Mouse (Mus musculus): ENCODE measurements at regions not wholly inside any gene's neighbourhood (a gene's known extent, or its start where the extent isn't known, plus 50 kb on each side); places are given as distances from the start of the nearest gene placed in this dataset.

DNA sequence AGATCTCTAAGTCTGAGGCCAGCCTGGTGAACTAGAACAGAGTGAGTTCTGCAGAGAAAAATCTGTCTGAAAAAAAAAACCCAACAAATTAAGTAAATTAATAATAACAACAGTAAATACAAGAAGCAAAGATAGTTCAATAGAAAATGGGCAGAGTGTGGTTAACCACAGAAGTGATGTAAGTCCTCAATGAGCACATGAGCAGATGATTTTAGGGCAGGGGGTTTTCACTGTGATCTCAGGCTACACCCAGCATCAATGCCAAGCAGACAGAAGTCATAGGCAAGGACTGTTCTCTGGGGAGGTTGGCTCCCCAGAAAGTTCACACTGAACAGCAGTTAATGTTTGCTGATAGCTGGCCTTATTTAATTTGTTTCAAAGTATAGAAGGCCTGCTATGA, 88.1 kb upstream of the Fut8 start:
- DNase-seq, result no peak
- Histone ChIP-seq H3K4me3 (replicated peaks; ENCODE audit: extremely low read depth, low read depth, low read length) (no peak overlapping the region), H3K4me1 (ENCODE audit: control insufficient read depth, insufficient read depth, low read length) (no peaks in the 10 kb centered on the region; the same call in 1 of the 2 replicates)
- no peak for TF ChIP-seq POLR2A (IDR thresholded peaks at IDR 0.05; ENCODE audit: borderline replicate concordance, extremely low read depth, low read depth, low read length)
- no peak for TF ChIP-seq CTCF (IDR thresholded peaks at IDR 0.05; ENCODE audit: insufficient read depth, low read length)

DNA sequence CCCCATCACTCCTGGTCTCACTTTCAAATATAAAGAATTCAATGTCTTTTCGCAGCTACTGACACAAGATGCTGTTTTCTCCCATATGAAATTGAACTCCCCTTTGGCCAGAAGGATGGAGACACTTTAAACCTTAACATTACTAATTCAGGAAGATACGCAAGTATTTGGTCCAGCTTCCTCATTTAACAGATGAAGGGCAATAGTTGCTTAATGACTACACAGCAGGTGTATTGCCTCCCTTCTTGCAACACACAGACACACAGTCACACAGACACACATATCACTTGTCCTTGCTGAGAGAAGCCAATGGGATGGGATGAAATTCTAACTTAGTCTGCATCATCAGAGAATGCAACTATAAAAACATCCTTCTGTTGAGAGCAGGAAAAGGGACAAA, 89.8 kb upstream of the Fut8 start:
- TF ChIP-seq POLR2A (IDR thresholded peaks at IDR 0.05; ENCODE audit: borderline replicate concordance, extremely low read depth, low read depth, low read length), result no peak
- no peak for TF ChIP-seq CTCF (IDR thresholded peaks at IDR 0.05; ENCODE audit: insufficient read depth, low read length)
- 90% methylated on average over 2 of the region's 2 CpGs for WGBS

GRCm38 (mm10) chr12:77143958-77144357, 94.0 kb upstream of the Fut8 start:
- TF ChIP-seq POLR2A (IDR thresholded peaks at IDR 0.05; ENCODE audit: borderline replicate concordance, extremely low read depth, low read depth, low read length) (no peak), CTCF (IDR thresholded peaks at IDR 0.05; ENCODE audit: insufficient read depth, low read length) (no peak)
- Histone ChIP-seq H3K4me1 (ENCODE audit: control insufficient read depth, insufficient read depth, low read length) (no peaks in the 10 kb centered on the region), H3K4me3 (replicated peaks; ENCODE audit: extremely low read depth, low read depth, low read length) (no peak overlapping the region)
- WGBS, result 54% methylated on average over 3 of the region's 3 CpGs
- DNase-seq, result no peak

More for the DNA sequence above, 89.8 kb upstream of the Fut8 start:
- no peak for DNase-seq
- no peak overlapping the region for H3K4me3 ChIP-seq (replicated peaks; ENCODE audit: extremely low read depth, low read depth, low read length)
- no peaks in the 10 kb centered on the region; the same call in 1 of the 2 replicates for H3K4me1 ChIP-seq (ENCODE audit: control insufficient read depth, insufficient read depth, low read length)

- Histone ChIP-seq H3K4me1 (ENCODE audit: control insufficient read depth, insufficient read depth, low read length) (no peaks in the 10 kb centered on the region), H3K4me3 (replicated peaks; ENCODE audit: extremely low read depth, low read depth, low read length) (no peak overlapping the region)
- DNase-seq, result no peak
- TF ChIP-seq CTCF (IDR thresholded peaks at IDR 0.05; ENCODE audit: insufficient read depth, low read length), result no peak
- TF ChIP-seq POLR2A (IDR thresholded peaks at IDR 0.05; ENCODE audit: borderline replicate concordance, extremely low read depth, low read depth, low read length), result no peak
- WGBS, result 43% methylated on average over 6 of the region's 6 CpGs
Measured at GRCm38 (mm10) chr12:77143521-77143920, 94.4 kb upstream of the Fut8 start.

DNA sequence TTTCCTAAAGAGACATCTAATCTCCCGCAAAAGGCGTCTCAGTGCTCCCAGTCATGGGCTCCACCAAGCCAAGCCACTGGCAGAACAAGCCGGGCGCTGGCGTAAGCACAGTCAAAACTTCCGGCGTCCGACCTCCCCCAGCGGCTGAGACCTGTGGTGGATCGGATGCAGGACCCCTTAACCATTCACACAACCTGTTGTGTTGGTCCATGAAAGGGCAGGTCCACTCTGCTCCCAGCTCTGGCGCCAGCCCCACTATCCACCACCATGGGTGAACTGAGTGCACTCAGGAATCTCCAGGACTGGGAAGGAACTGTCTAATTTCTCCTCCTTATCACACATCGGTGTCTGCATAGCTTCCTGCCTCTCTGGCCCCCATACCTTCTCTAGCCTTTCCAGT, 94.8 kb upstream of the Fut8 start:
- no peak overlapping the region for H3K4me3 ChIP-seq (replicated peaks; ENCODE audit: extremely low read depth, low read depth, low read length)
- H3K4me1 ChIP-seq (ENCODE audit: control insufficient read depth, insufficient read depth, low read length), result no peaks in the 10 kb centered on the region
- DNase-seq, result no peak
- 84% methylated on average over 12 of the region's 12 CpGs for WGBS
- no peak for TF ChIP-seq POLR2A (IDR thresholded peaks at IDR 0.05; ENCODE audit: borderline replicate concordance, extremely low read depth, low read depth, low read length)
- no peak for TF ChIP-seq CTCF (IDR thresholded peaks at IDR 0.05; ENCODE audit: insufficient read depth, low read length)

- no peak for DNase-seq
- H3K4me3 ChIP-seq (replicated peaks; ENCODE audit: extremely low read depth, low read depth, low read length), result no peak overlapping the region
- TF ChIP-seq CTCF (IDR thresholded peaks at IDR 0.05; ENCODE audit: insufficient read depth, low read length), result no peak
- TF ChIP-seq POLR2A (IDR thresholded peaks at IDR 0.05; ENCODE audit: borderline replicate concordance, extremely low read depth, low read depth, low read length), result no peak
- no peaks in the 10 kb centered on the region for H3K4me1 ChIP-seq (ENCODE audit: control insufficient read depth, insufficient read depth, low read length)
- WGBS, result 85% methylated on average over 4 of the region's 4 CpGs
Measured at GRCm38 (mm10) chr12:77142224-77142623, 95.7 kb upstream of the Fut8 start.

DNA sequence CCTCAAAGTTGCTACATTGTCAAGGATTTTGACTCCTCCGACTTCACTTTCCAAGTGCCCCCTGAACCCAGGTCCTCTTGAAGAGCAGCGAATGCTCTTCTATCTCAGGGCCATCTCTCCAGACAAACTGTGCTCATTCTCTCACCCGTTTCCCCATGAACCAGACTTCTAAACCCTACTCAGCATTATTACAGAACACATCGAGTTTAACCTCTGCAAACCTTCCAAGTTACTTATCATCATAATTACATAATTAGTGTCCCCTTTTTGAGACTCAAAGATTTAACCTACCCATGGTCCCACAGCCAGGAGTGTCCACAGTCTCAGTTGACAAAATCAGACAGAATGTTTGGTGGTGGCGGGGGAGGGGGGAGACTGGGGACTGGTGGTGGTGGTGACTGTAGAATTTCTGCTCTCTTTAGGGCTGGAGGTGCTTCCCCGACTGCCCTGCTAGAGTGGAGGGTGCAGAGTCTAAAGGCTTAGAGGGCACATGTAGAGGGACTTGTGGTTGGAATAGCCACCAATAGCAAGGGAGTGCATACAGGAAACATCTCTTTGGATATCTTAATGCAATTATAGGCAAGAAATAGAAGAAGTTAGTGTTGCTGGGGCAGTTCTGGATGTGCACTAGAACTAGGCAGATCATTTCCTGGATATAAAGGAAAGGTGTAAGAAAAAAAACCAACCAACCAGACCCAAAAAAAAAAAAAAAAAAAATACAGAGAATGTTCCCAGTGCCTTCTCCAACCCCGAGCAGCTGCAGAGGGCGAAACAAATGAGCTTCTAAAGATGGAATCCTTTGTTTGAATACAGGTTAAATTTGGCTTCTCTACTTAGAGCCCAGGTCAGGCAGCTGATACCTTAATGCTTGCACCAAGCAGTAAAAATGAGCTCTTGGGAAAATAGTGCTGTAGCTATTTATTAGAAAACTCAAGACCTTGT, 96.4 kb upstream of the Fut8 start:
- H3K4me3 ChIP-seq (replicated peaks; ENCODE audit: extremely low read depth, low read depth, low read length), result no peak overlapping the region
- WGBS, result 71% methylated on average over 8 of the region's 8 CpGs
- H3K4me1 ChIP-seq (ENCODE audit: control insufficient read depth, insufficient read depth, low read length), result no peaks in the 10 kb centered on the region
- DNase-seq, result no peak
- TF ChIP-seq POLR2A (IDR thresholded peaks at IDR 0.05; ENCODE audit: borderline replicate concordance, extremely low read depth, low read depth, low read length), result no peak
- no peak for TF ChIP-seq CTCF (IDR thresholded peaks at IDR 0.05; ENCODE audit: insufficient read depth, low read length)

- DNase-seq, result no peak
- H3K4me3 ChIP-seq (replicated peaks; ENCODE audit: extremely low read depth, low read depth, low read length), result no peak overlapping the region
- WGBS, result 57% methylated on average over 6 of the region's 6 CpGs
- no peaks in the 10 kb centered on the region for H3K4me1 ChIP-seq (ENCODE audit: control insufficient read depth, insufficient read depth, low read length)
- TF ChIP-seq POLR2A (IDR thresholded peaks at IDR 0.05; ENCODE audit: borderline replicate concordance, extremely low read depth, low read depth, low read length), result no peak
- no peak for TF ChIP-seq CTCF (IDR thresholded peaks at IDR 0.05; ENCODE audit: insufficient read depth, low read length)
Measured at GRCm38 (mm10) chr12:77140656-77141055, 97.3 kb upstream of the Fut8 start.

DNA sequence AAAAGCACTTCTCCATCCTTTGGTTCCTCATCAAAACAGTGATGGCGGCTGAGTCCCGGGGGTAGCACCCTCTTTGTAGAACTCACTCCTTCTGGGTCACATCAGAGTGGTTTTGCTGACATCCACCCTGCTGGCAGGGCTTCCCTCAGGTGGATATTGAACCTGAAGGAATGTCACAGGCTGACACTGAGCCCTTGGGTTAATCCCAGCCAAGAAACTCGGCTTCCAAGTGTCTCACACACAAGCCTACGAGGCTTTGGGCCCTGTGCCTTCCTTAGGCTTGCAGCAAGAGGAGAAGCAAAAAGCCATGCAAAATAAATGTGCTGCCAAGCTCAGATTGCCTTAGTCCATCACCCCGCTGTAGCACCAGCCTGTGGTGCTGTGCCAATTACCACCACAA, 97.8 kb upstream of the Fut8 start:
- 59% methylated on average over 5 of the region's 5 CpGs for WGBS
- Histone ChIP-seq H3K4me1 (ENCODE audit: control insufficient read depth, insufficient read depth, low read length) (no peaks in the 10 kb centered on the region), H3K4me3 (replicated peaks; ENCODE audit: extremely low read depth, low read depth, low read length) (no peak overlapping the region)
- TF ChIP-seq CTCF (IDR thresholded peaks at IDR 0.05; ENCODE audit: insufficient read depth, low read length) (no peak), POLR2A (IDR thresholded peaks at IDR 0.05; ENCODE audit: borderline replicate concordance, extremely low read depth, low read depth, low read length) (no peak)
- DNase-seq, result no peak

DNA sequence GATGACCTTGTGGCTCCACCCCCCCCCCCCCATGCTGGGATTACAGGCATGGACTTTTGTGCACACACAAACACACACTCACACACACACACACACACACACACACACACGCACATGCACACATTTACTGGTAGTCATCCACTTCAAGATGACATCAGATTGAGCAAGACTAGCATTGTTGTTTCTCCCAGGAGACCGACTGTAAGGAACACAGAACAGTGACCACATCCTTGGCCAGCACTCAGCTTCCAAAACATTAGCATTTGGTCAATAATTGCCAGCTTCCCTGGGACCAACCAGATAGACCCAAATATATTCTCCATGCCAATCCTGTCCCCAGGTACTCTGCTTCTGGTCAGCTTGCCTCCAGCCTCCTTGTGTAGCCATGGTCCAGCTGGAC, 98.2 kb upstream of the Fut8 start:
- Histone ChIP-seq H3K4me1 (ENCODE audit: control insufficient read depth, insufficient read depth, low read length) (no peaks in the 10 kb centered on the region), H3K4me3 (replicated peaks; ENCODE audit: extremely low read depth, low read depth, low read length) (no peak overlapping the region)
- WGBS, result 37% methylated on average over 2 of the region's 2 CpGs
- TF ChIP-seq POLR2A (IDR thresholded peaks at IDR 0.05; ENCODE audit: borderline replicate concordance, extremely low read depth, low read depth, low read length) (no peak), CTCF (IDR thresholded peaks at IDR 0.05; ENCODE audit: insufficient read depth, low read length) (no peak)
- DNase-seq, result no peak
